Mouse (Mus musculus) kidney, embryonic 14.5 days (tissue): Measurements from ENCODE around the gene Ank3. TPM values are rescaled to one million over a fixed set of nuclear protein-coding genes. Genes with fewer than 3 reads are reported as not detected.

Experiments
- ATAC-seq: fragments of 200-750 bp; cut with Nextera tagmentation; 2 replicates; pipeline ENCODE4 v1.8.0; 2017; ENCODE audit warnings: moderate number of reproducible peaks, mild to moderate bottlenecking, moderate TSS enrichment, moderate library complexity; ENCODE audit not compliant: low FRiP score, low TSS enrichment
- H3K27ac ChIP-seq: fragments of 300-500 bp; sonication (generic); 2 replicates; pipeline ENCODE4 v1.5.1; 2014; ENCODE audit warnings: low read depth, mild to moderate bottlenecking, low read length, moderate library complexity, mixed read lengths
- H3K27me3 ChIP-seq: fragments of 300-500 bp; sonication (generic); 2 replicates; pipeline ENCODE4 v1.6.1; 2014; ENCODE audit warnings: mild to moderate bottlenecking, low read length; ENCODE audit not compliant: control insufficient read depth, insufficient read depth
- H3K36me3 ChIP-seq: fragments of 300-500 bp; sonication (generic); 2 replicates; pipeline ENCODE4 v1.6.1; 2014; ENCODE audit warnings: low read length, mixed read lengths; ENCODE audit not compliant: control insufficient read depth, insufficient read depth
- H3K4me1 ChIP-seq: fragments of 300-500 bp; sonication (generic); 2 replicates; pipeline ENCODE4 v1.6.1; 2014; ENCODE audit warnings: low read length, mixed read lengths; ENCODE audit not compliant: control insufficient read depth, insufficient read depth
- H3K4me2 ChIP-seq: fragments of 300-500 bp; sonication (generic); replicated peaks from 2 replicates; pipeline ENCODE4 v1.6.1; 2014; ENCODE audit warnings: low read depth, mild to moderate bottlenecking, low read length
- H3K4me3 ChIP-seq: fragments of 300-500 bp; sonication (generic); 2 replicates; pipeline ENCODE4 v1.5.1; 2014; ENCODE audit warnings: mild to moderate bottlenecking, low read length
- H3K9ac ChIP-seq: fragments of 300-500 bp; sonication (generic); 2 replicates; pipeline ENCODE4 v1.6.1; 2014; ENCODE audit warnings: low read depth, mild to moderate bottlenecking, low read length, moderate library complexity
- H3K9me3 ChIP-seq: fragments of 300-500 bp; sonication (generic); 2 replicates; pipeline ENCODE4 v1.6.1; 2016; ENCODE audit warnings: low read length; ENCODE audit not compliant: control insufficient read depth
- WGBS: fragments of 180-500 bp; shearing (Covaris S2); extraction: QIAGEN DNeasy Blood & Tissue Kit; methylation state at CpG from one replicate; pipeline ENCODE4 v1.1.7; 2014; 5-methylcytosine and 5-hydroxymethylcytosine counted together
- polyA plus RNA-seq: library from polyadenylated mRNA; unstranded; fragments of >200 nt; fragmentation: Nextera tagmentation; extraction: Ambion mirVana; gene quantifications from 2 replicates; pipeline ENCODE4 v1.2.1, GENCODE M21; 2014

Gene Ank3
- polyA plus RNA-seq, 1 experiment from 2014 or later = 48.9 TPM

GRCm38 (mm10) chr10:69941001-69941400, 542.4 kb downstream of the Ank3 start:
- Histone ChIP-seq H3K9me3 (0 out of 2 replicates have a peak, but pooled peaks cover 5% of the 10 kb centered on the region), H3K36me3 (peaks cover 10% of the 10 kb centered on the region; the same call in 1 of the 2 replicates), H3K9ac (no peak overlapping the region)

GRCm38 (mm10) chr10:69944845-69945244, 546.3 kb downstream of the Ank3 start:
- Histone ChIP-seq H3K9ac (no peak overlapping the region), H3K4me1 (no peaks in the 10 kb centered on the region), H3K36me3 (0 out of 2 replicates have a peak, but pooled peaks cover under 1% of the 10 kb centered on the region), H3K4me2 (no peak overlapping the region), H3K27me3 (no peaks in the 10 kb centered on the region), H3K27ac (no peak overlapping the region), H3K9me3 (0 out of 2 replicates have a peak, but pooled peaks cover 2% of the 10 kb centered on the region), H3K4me3 (no peak overlapping the region)
- 84% methylated on average over 9 of the region's 9 CpGs for WGBS
- ATAC-seq = no peak

More at GRCm38 (mm10) chr10:69941001-69941400, 542.4 kb downstream of the Ank3 start:
- no peak overlapping the region for H3K4me3 ChIP-seq
- no peak overlapping the region for H3K4me2 ChIP-seq
- ATAC-seq = no peak
- no peaks in the 10 kb centered on the region for H3K4me1 ChIP-seq
- WGBS = 93% methylated on average over 7 of the region's 7 CpGs
- H3K27ac ChIP-seq = no peak overlapping the region
- no peaks in the 10 kb centered on the region for H3K27me3 ChIP-seq

GRCm38 (mm10) chr10:69945870-69946269, 547.3 kb downstream of the Ank3 start:
- Histone ChIP-seq H3K4me3 (no peak overlapping the region), H3K27me3 (no peaks in the 10 kb centered on the region), H3K36me3 (no peaks in the 10 kb centered on the region), H3K4me1 (no peaks in the 10 kb centered on the region), H3K9me3 (no peaks in the 10 kb centered on the region), H3K4me2 (no peak overlapping the region), H3K9ac (no peak overlapping the region), H3K27ac (no peak overlapping the region)
- no peak for ATAC-seq
- 76% methylated on average over 8 of the region's 8 CpGs for WGBS

- 88% methylated on average over 8 of the region's 8 CpGs for WGBS
- H3K27ac ChIP-seq = no peak overlapping the region
- H3K9me3 ChIP-seq = no peaks in the 10 kb centered on the region
- no peaks in the 10 kb centered on the region for H3K27me3 ChIP-seq
- no peak for ATAC-seq
- no peak overlapping the region for H3K4me2 ChIP-seq
- no peaks in the 10 kb centered on the region for H3K4me1 ChIP-seq
- H3K4me3 ChIP-seq = no peak overlapping the region
- no peak overlapping the region for H3K9ac ChIP-seq
- 0 out of 2 replicates have a peak, but pooled peaks cover under 1% of the 10 kb centered on the region for H3K36me3 ChIP-seq
Observed at GRCm38 (mm10) chr10:69946271-69946670, 547.7 kb downstream of the Ank3 start.

GRCm38 (mm10) chr10:69947093-69947492, 548.5 kb downstream of the Ank3 start:
- H3K36me3 ChIP-seq = peaks cover 3% of the 10 kb centered on the region; the same call in 1 of the 2 replicates
- 87% methylated on average over 6 of the region's 6 CpGs for WGBS
- no peak for ATAC-seq

GRCm38 (mm10) chr10:69950236-69950918, 551.8 kb downstream of the Ank3 start:
- Histone ChIP-seq H3K27ac (no peak overlapping the region), H3K4me3 (no peak overlapping the region), H3K36me3 (peaks cover 6% of the 10 kb centered on the region; the same call in 1 of the 2 replicates), H3K4me1 (no peaks in the 10 kb centered on the region), H3K9me3 (no peaks in the 10 kb centered on the region), H3K27me3 (no peaks in the 10 kb centered on the region), H3K9ac (no peak overlapping the region), H3K4me2 (no peak overlapping the region)
- 92% methylated on average over 11 of the region's 11 CpGs for WGBS
- ATAC-seq = no peak

More at GRCm38 (mm10) chr10:69947093-69947492, 548.5 kb downstream of the Ank3 start:
- Histone ChIP-seq H3K27ac (no peak overlapping the region), H3K4me3 (no peak overlapping the region), H3K4me2 (no peak overlapping the region), H3K9me3 (no peaks in the 10 kb centered on the region), H3K27me3 (no peaks in the 10 kb centered on the region), H3K9ac (no peak overlapping the region), H3K4me1 (no peaks in the 10 kb centered on the region)

- Histone ChIP-seq H3K9me3 (no peaks in the 10 kb centered on the region), H3K9ac (no peak overlapping the region), H3K27ac (no peak overlapping the region), H3K4me1 (no peaks in the 10 kb centered on the region), H3K4me2 (no peak overlapping the region), H3K36me3 (peaks cover 6% of the 10 kb centered on the region; the same call in 1 of the 2 replicates), H3K27me3 (no peaks in the 10 kb centered on the region), H3K4me3 (no peak overlapping the region)
- 85% methylated on average over 9 of the region's 9 CpGs for WGBS
- ATAC-seq = no peak
Observed at GRCm38 (mm10) chr10:69950919-69951236, 552.3 kb downstream of the Ank3 start.

- 81% methylated on average over 4 of the region's 4 CpGs for WGBS
- no peak for ATAC-seq
- no peak overlapping the region for H3K9ac ChIP-seq
Observed at GRCm38 (mm10) chr10:69951426-69951825, 552.9 kb downstream of the Ank3 start.

GRCm38 (mm10) chr10:69952316-69952715, 553.7 kb downstream of the Ank3 start:
- H3K36me3 ChIP-seq = peaks cover 6% of the 10 kb centered on the region; the same call in 1 of the 2 replicates
- no peak for ATAC-seq
- no peaks in the 10 kb centered on the region for H3K27me3 ChIP-seq
- no peaks in the 10 kb centered on the region for H3K4me1 ChIP-seq
- no peaks in the 10 kb centered on the region for H3K9me3 ChIP-seq
- no peak overlapping the region for H3K27ac ChIP-seq
- no peak overlapping the region for H3K9ac ChIP-seq
- 96% methylated on average over 1 of the region's 1 CpGs for WGBS
- H3K4me2 ChIP-seq = no peak overlapping the region
- no peak overlapping the region for H3K4me3 ChIP-seq

More at GRCm38 (mm10) chr10:69951426-69951825, 552.9 kb downstream of the Ank3 start:
- Histone ChIP-seq H3K4me3 (no peak overlapping the region), H3K4me1 (no peaks in the 10 kb centered on the region), H3K36me3 (peaks cover 6% of the 10 kb centered on the region; the same call in 1 of the 2 replicates), H3K27me3 (no peaks in the 10 kb centered on the region), H3K9me3 (no peaks in the 10 kb centered on the region), H3K4me2 (no peak overlapping the region), H3K27ac (no peak overlapping the region)
